Mouse (Mus musculus): ENCODE measurements around the gene Mtap. TPM values are rescaled to one million over a fixed set of nuclear protein-coding genes. Genes with fewer than 3 reads are reported as not detected.

Gene Mtap
- polyA plus RNA-seq, 1 experiment from 2014 or later: 119 TPM

DNA sequence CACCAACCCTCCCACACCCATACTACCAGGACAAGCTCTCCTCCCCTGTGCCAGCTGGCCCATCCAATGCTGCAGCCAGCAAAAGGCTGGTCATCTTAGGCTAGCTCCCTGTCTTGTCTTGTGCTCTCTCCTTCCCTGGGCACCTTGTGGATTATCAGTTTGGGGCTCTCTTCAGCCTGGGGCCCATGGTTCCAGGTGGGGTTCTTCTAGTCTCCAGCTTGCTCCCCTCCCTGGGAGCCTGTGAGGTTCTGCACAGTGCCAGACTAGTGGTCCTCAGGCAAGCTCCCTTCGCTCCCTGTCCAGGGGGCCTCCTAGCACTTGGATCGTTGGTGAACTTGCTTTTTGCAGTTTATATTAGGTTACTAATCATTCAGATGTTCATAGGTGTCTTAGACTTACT lies 44.7 kb downstream of the Mtap start:
- Histone ChIP-seq H3K4me1 (no peaks in the 10 kb centered on the region), H3K27me3 (ENCODE audit: low read depth, poor library complexity, severe bottlenecking) (no peaks in the 10 kb centered on the region), H3K36me3 (peaks cover 58% of the 10 kb centered on the region), H3K9me3 (replicated peaks) (peaks cover 5% of the 10 kb centered on the region; the same call in 1 of the 2 replicates), H3K4me3 (no peak overlapping the region), H3K27ac (replicated peaks) (no peak overlapping the region)
- WGBS: 96% methylated on average over 2 of the region's 2 CpGs
- DNase-seq (ENCODE audit: low spot score): no peak

DNA sequence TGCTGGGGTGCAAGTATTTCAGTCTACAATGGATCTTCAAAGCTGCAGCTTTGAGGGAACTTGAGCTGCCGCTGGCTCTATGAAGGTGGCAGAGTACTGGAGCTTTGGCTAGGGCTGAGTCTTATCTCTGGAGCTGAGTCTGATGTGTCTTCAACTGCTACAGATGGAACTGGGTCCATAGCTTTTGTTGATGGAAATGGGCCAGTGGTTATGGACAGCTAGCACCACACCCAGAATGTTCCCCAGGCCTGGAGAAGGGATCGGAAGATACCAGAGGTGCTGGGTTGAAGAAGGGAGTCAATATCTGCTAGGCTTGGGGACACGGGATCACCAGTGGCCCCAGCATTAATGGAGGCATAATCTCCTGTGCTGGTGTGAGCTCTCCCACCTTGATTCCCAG lies 45.6 kb downstream of the Mtap start:
- WGBS: 95% methylated on average over 3 of the region's 3 CpGs
- H3K4me3 ChIP-seq: no peak overlapping the region
- no peaks in the 10 kb centered on the region for H3K27me3 ChIP-seq (ENCODE audit: low read depth, poor library complexity, severe bottlenecking)
- H3K36me3 ChIP-seq: peaks cover 49% of the 10 kb centered on the region
- peaks cover 5% of the 10 kb centered on the region; the same call in 1 of the 2 replicates for H3K9me3 ChIP-seq (replicated peaks)
- DNase-seq (ENCODE audit: low spot score): no peak
- H3K4me1 ChIP-seq: no peaks in the 10 kb centered on the region
- no peak overlapping the region for H3K27ac ChIP-seq (replicated peaks)

DNA sequence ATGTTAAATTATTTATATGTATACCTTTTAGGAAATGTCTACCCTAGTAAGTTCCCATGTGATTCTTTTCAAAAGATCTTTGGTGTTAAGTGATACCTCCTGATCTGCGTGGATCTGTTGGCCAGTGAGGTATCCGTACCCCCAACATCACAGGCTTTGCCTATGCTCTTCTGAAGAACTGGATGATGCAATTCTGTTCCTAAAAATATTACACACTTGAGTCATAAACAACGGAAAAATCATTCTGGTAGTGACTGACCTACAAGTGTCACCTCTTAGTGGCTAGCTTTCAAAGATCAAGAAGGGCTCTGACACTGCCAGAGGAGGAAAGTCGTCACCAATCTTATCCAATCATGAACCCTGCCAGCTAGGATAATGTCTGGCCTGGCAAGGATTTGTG lies 58.6 kb downstream of the Mtap start:
- Histone ChIP-seq H3K27me3 (ENCODE audit: low read depth, poor library complexity, severe bottlenecking) (no peaks in the 10 kb centered on the region), H3K4me3 (no peak overlapping the region), H3K4me1 (no peaks in the 10 kb centered on the region), H3K36me3 (no peaks in the 10 kb centered on the region), H3K27ac (replicated peaks) (no peak overlapping the region), H3K9me3 (replicated peaks) (no peaks in the 10 kb centered on the region)
- 89% methylated on average over 4 of the region's 4 CpGs for WGBS
- DNase-seq (ENCODE audit: low spot score): no peak

DNA sequence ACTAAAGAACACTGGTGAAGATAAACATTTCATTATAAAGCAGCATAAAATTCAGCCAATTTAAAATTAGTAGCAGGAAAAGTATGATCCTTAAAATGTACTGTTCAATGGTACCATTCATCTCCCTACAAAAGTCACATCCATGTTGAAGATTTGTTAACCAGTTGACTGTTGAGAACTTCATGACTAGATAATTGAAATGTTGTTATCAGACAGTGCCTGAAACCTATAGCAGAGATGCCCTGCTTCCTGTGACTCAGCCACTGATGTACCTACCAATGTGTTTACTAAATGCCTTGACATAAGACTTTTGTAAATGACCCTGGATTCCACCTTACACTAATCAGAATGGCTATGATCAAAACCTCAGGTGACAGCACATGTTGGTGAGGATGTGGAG lies 60.2 kb downstream of the Mtap start:
- no peak overlapping the region for H3K4me3 ChIP-seq
- no peaks in the 10 kb centered on the region for H3K9me3 ChIP-seq (replicated peaks)
- H3K27ac ChIP-seq (replicated peaks): no peak overlapping the region
- no peak for DNase-seq (ENCODE audit: low spot score)
- H3K36me3 ChIP-seq: no peaks in the 10 kb centered on the region
- no peaks in the 10 kb centered on the region for H3K4me1 ChIP-seq
- no peaks in the 10 kb centered on the region for H3K27me3 ChIP-seq (ENCODE audit: low read depth, poor library complexity, severe bottlenecking)

GRCm38 (mm10) chr4:89200806-89201205 lies 63.9 kb downstream of the Mtap start:
- H3K9me3 ChIP-seq (replicated peaks): no peaks in the 10 kb centered on the region
- H3K4me1 ChIP-seq: no peaks in the 10 kb centered on the region
- H3K36me3 ChIP-seq: no peaks in the 10 kb centered on the region
- H3K27me3 ChIP-seq (ENCODE audit: low read depth, poor library complexity, severe bottlenecking): no peaks in the 10 kb centered on the region
- 96% methylated on average over 1 of the region's 1 CpGs for WGBS
- no peak for DNase-seq (ENCODE audit: low spot score)
- no peak overlapping the region for H3K4me3 ChIP-seq
- no peak overlapping the region for H3K27ac ChIP-seq (replicated peaks)

DNA sequence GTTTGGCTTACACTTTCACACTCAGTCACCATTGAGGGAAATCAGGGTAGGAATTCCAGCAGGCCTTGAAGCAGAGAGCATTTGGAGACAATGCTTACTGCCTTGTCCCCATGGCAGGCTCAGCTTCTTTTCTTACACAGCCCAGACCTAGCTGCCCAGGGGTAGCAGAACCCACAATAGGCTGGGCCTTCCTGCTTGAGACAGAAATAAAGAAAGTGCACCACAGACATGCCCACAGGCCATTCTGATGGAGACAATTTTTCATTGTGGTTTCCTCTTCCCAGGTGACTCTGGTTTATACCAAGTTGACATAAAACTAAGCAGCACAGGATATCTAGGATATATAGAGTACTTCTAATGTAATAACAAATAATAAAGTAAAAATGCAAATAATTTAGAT lies 72.4 kb downstream of the Mtap start:
- H3K36me3 ChIP-seq: no peaks in the 10 kb centered on the region
- no peak for DNase-seq (ENCODE audit: low spot score)
- no peaks in the 10 kb centered on the region for H3K9me3 ChIP-seq (replicated peaks)
- no peaks in the 10 kb centered on the region for H3K27me3 ChIP-seq (ENCODE audit: low read depth, poor library complexity, severe bottlenecking)
- no peak overlapping the region for H3K4me3 ChIP-seq
- no peaks in the 10 kb centered on the region for H3K4me1 ChIP-seq
- H3K27ac ChIP-seq (replicated peaks): no peak overlapping the region

DNA sequence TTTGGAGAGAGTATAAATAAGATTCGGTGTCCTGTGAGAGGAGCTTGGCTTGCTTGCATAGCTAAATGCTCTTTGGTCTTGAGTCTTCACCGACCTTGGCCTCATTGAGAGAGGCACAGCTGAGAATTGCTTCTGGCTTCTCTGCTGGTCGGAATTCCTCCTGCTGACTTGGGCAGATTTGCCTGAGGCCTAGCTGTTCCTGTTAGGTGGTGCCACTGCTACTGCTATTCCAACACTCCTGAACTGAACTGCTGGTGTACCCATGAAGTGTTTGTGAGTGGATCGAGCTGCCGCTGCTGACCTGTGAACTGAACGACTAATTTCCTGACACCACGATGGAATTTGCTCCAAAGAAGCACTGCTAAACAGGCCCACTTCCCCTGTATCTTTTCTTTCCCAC lies 73.4 kb downstream of the Mtap start:
- 81% methylated on average over 7 of the region's 7 CpGs for WGBS
- no peaks in the 10 kb centered on the region for H3K9me3 ChIP-seq (replicated peaks)
- H3K36me3 ChIP-seq: no peaks in the 10 kb centered on the region
- H3K27me3 ChIP-seq (ENCODE audit: low read depth, poor library complexity, severe bottlenecking): no peaks in the 10 kb centered on the region
- DNase-seq (ENCODE audit: low spot score): no peak
- H3K4me3 ChIP-seq: no peak overlapping the region
- no peak overlapping the region for H3K27ac ChIP-seq (replicated peaks)
- H3K4me1 ChIP-seq: no peaks in the 10 kb centered on the region

- no peak overlapping the region for H3K27ac ChIP-seq (replicated peaks)
- 87% methylated on average over 3 of the region's 3 CpGs for WGBS
- no peaks in the 10 kb centered on the region for H3K36me3 ChIP-seq
- no peak overlapping the region for H3K4me3 ChIP-seq
- no peaks in the 10 kb centered on the region for H3K9me3 ChIP-seq (replicated peaks)
- H3K4me1 ChIP-seq: no peaks in the 10 kb centered on the region
- DNase-seq (ENCODE audit: low spot score): no peak
- no peaks in the 10 kb centered on the region for H3K27me3 ChIP-seq (ENCODE audit: low read depth, poor library complexity, severe bottlenecking)
Observed at GRCm38 (mm10) chr4:89212178-89212577, 75.3 kb downstream of the Mtap start.

Other genes with a start within 250 kb of the Mtap start
- not detected in 2 replicates for gene Cdkn2a, start 157.5 kb downstream of the Mtap start, polyA plus RNA-seq (2016; fragmentation: Nextera tagmentation; extraction: Ambion mirVana)
- gene Cdkn2b, start 173.9 kb downstream of the Mtap start, polyA plus RNA-seq (2016; fragmentation: Nextera tagmentation; extraction: Ambion mirVana): 0.09 and 0.19 TPM in 2 replicates